Mouse (Mus musculus): ENCODE data around the gene Itpk1. TPM values are rescaled to one million over a fixed set of nuclear protein-coding genes. Genes with fewer than 3 reads are reported as not detected.

Gene Itpk1
- polyA plus RNA-seq, 1 experiment from 2014 or later: 5.8 TPM

- ATAC-seq (replicated peaks; ENCODE audit: low FRiP score) (peak; percentile 81), DNase-seq (ENCODE audit: low spot score) (no peak)
- Histone ChIP-seq H3K36me3 (ENCODE audit: control insufficient read depth, insufficient read depth, low read length) (no peaks in the 10 kb centered on the region), H3K4me1 (replicated peaks; ENCODE audit: control insufficient read depth, insufficient read depth, low read length) (no peaks in the 10 kb centered on the region), H3K27ac (ENCODE audit: low read depth, low read length) (no peak overlapping the region), H3K9me3 (ENCODE audit: control insufficient read depth, low read length) (no peaks in the 10 kb centered on the region), H3K9ac (ENCODE audit: low read depth, low read length) (no peak overlapping the region), H3K4me2 (0 out of 2 replicates have a peak overlapping the region, but pooled peaks have one; percentile 18), H3K4me3 (ENCODE audit: low read depth, low read length) (no peak overlapping the region), H3K27me3 (replicated peaks; ENCODE audit: control insufficient read depth, insufficient read depth, low read length) (peaks cover 27% of the 10 kb centered on the region)
- 67% methylated on average over 3 of the region's 3 CpGs for WGBS
These were observed 153.5 kb downstream of the Itpk1 start for GRCm38 (mm10) chr12:102551186-102551585.

DNA sequence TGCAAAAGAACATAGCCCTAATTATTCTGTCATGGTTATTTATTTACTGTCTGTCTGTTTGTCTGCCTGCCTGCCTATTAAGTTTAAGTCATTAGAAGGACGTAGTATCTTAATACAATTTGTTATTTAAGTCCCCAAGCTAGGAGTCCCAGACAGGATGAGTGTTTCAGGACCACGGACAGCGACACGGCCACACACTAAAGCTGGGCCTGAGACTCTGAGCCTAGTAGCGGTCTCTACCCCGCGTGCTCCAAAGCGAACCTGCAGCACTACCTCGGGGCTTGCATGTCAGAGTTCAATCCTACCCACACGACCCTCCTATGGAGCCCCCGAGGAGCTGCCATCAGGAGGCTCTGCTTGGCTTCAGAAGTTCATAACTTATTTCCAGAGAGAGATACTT is 154.2 kb downstream of the Itpk1 start:
- Histone ChIP-seq H3K4me2 (0 out of 2 replicates have a peak overlapping the region, but pooled peaks have one; percentile 18), H3K9me3 (ENCODE audit: control insufficient read depth, low read length) (no peaks in the 10 kb centered on the region), H3K36me3 (ENCODE audit: control insufficient read depth, insufficient read depth, low read length) (no peaks in the 10 kb centered on the region), H3K27me3 (replicated peaks; ENCODE audit: control insufficient read depth, insufficient read depth, low read length) (peaks cover 24% of the 10 kb centered on the region), H3K4me1 (replicated peaks; ENCODE audit: control insufficient read depth, insufficient read depth, low read length) (no peaks in the 10 kb centered on the region), H3K27ac (ENCODE audit: low read depth, low read length) (no peak overlapping the region), H3K9ac (ENCODE audit: low read depth, low read length) (no peak overlapping the region), H3K4me3 (ENCODE audit: low read depth, low read length) (no peak overlapping the region)
- ATAC-seq (replicated peaks; ENCODE audit: low FRiP score) (peak; percentile 53; the same call in 1 of the 2 replicates), DNase-seq (ENCODE audit: low spot score) (peak; percentile 81)
- 6% methylated on average over 11 of the region's 11 CpGs for WGBS

- WGBS: 72% methylated on average over 6 of the region's 6 CpGs
- Histone ChIP-seq H3K9me3 (ENCODE audit: control insufficient read depth, low read length) (no peaks in the 10 kb centered on the region), H3K27me3 (replicated peaks; ENCODE audit: control insufficient read depth, insufficient read depth, low read length) (no peaks in the 10 kb centered on the region), H3K4me2 (no peak overlapping the region), H3K9ac (ENCODE audit: low read depth, low read length) (no peak overlapping the region), H3K4me3 (ENCODE audit: low read depth, low read length) (no peak overlapping the region), H3K36me3 (ENCODE audit: control insufficient read depth, insufficient read depth, low read length) (no peaks in the 10 kb centered on the region), H3K4me1 (replicated peaks; ENCODE audit: control insufficient read depth, insufficient read depth, low read length) (no peaks in the 10 kb centered on the region), H3K27ac (ENCODE audit: low read depth, low read length) (no peak overlapping the region)
- DNase-seq (ENCODE audit: low spot score): no peak
- ATAC-seq (replicated peaks; ENCODE audit: low FRiP score): no peak
These were observed 159.6 kb downstream of the Itpk1 start for GRCm38 (mm10) chr12:102545122-102545521.

DNA sequence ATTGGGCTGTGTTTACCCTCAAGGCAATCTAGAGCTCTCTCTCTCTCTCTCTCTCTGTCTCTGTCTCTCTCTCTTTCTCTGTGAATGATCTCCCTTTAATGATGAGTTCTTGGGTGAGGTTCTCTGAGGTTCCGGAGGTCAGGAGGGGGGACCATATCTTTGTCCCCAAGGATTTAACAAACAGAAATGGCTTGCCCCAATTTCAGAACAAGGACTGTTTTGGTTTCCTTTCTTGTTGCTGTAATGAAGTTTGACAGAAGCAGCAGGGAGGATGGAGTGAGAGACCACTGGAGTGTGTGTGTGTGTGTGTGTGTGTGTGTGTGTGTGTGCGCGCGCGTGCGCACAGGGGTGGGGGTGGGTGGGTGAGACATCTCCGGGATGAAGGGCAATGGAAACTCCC is 163.6 kb downstream of the Itpk1 start:
- H3K27me3 ChIP-seq (replicated peaks; ENCODE audit: control insufficient read depth, insufficient read depth, low read length): no peaks in the 10 kb centered on the region
- no peak overlapping the region for H3K27ac ChIP-seq (ENCODE audit: low read depth, low read length)
- WGBS: 88% methylated on average over 7 of the region's 7 CpGs
- no peaks in the 10 kb centered on the region for H3K9me3 ChIP-seq (ENCODE audit: control insufficient read depth, low read length)
- no peak overlapping the region for H3K4me3 ChIP-seq (ENCODE audit: low read depth, low read length)
- ATAC-seq (replicated peaks; ENCODE audit: low FRiP score) (no peak), DNase-seq (ENCODE audit: low spot score) (no peak)
- no peaks in the 10 kb centered on the region for H3K4me1 ChIP-seq (replicated peaks; ENCODE audit: control insufficient read depth, insufficient read depth, low read length)
- no peak overlapping the region for H3K9ac ChIP-seq (ENCODE audit: low read depth, low read length)
- no peaks in the 10 kb centered on the region for H3K36me3 ChIP-seq (ENCODE audit: control insufficient read depth, insufficient read depth, low read length)
- no peak overlapping the region for H3K4me2 ChIP-seq

DNA sequence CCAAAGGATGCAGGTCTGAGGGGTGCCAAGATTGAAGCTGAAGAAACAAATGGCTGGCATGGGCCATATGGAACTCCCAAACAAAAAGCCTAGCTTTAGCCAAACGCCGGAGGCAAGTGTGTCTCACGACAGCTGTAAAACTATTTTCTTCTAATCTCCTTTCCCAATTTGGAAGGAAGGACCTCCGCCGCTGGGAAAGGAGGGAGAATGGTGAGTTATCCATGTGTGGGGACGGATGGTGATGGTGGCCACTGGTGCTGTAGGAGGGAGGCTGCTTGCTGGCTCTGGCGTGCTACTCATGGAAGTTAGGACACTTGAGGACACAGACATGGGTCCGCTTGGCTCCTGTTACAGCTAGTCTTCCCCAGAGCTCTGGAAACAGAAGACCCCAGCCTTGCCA is 164.5 kb downstream of the Itpk1 start:
- ATAC-seq (replicated peaks; ENCODE audit: low FRiP score): no peak

DNA sequence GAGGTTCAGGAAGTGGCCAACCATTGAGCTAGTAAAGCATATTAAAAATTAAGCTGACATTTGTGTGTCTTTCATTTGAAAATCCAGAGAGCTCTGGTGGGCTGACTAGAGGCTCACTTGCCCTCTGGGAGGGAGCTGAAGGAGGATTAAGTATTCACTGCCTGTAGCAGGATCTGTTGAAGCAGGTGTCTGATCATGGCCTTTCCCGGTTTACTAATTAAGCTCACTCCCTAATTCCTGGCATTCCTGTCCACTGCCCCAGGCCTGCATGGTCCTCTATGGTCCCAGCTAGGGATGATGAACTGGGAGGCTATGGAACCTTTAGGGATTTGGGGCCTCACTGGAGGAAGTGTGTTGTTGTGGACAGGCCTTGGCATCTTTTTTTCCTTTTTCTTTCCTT is 168.9 kb downstream of the Itpk1 start:
- DNase-seq (ENCODE audit: low spot score): no peak
- H3K9me3 ChIP-seq (ENCODE audit: control insufficient read depth, low read length): no peaks in the 10 kb centered on the region
- no peaks in the 10 kb centered on the region for H3K36me3 ChIP-seq (ENCODE audit: control insufficient read depth, insufficient read depth, low read length)
- H3K4me1 ChIP-seq (replicated peaks; ENCODE audit: control insufficient read depth, insufficient read depth, low read length): no peaks in the 10 kb centered on the region
- H3K9ac ChIP-seq (ENCODE audit: low read depth, low read length): no peak overlapping the region
- no peak overlapping the region for H3K27ac ChIP-seq (ENCODE audit: low read depth, low read length)
- no peak overlapping the region for H3K4me2 ChIP-seq
- WGBS: 45% methylated on average over 1 of the region's 1 CpGs
- H3K4me3 ChIP-seq (ENCODE audit: low read depth, low read length): no peak overlapping the region
- no peak for ATAC-seq (replicated peaks; ENCODE audit: low FRiP score)
- H3K27me3 ChIP-seq (replicated peaks; ENCODE audit: control insufficient read depth, insufficient read depth, low read length): no peaks in the 10 kb centered on the region

More for the DNA sequence above, 164.5 kb downstream of the Itpk1 start:
- Histone ChIP-seq H3K4me1 (replicated peaks; ENCODE audit: control insufficient read depth, insufficient read depth, low read length) (no peaks in the 10 kb centered on the region), H3K9ac (ENCODE audit: low read depth, low read length) (no peak overlapping the region), H3K4me2 (no peak overlapping the region), H3K9me3 (ENCODE audit: control insufficient read depth, low read length) (no peaks in the 10 kb centered on the region), H3K27me3 (replicated peaks; ENCODE audit: control insufficient read depth, insufficient read depth, low read length) (no peaks in the 10 kb centered on the region), H3K4me3 (ENCODE audit: low read depth, low read length) (no peak overlapping the region), H3K36me3 (ENCODE audit: control insufficient read depth, insufficient read depth, low read length) (no peaks in the 10 kb centered on the region), H3K27ac (ENCODE audit: low read depth, low read length) (no peak overlapping the region)
- WGBS: 66% methylated on average over 8 of the region's 8 CpGs
- no peak for DNase-seq (ENCODE audit: low spot score)

DNA sequence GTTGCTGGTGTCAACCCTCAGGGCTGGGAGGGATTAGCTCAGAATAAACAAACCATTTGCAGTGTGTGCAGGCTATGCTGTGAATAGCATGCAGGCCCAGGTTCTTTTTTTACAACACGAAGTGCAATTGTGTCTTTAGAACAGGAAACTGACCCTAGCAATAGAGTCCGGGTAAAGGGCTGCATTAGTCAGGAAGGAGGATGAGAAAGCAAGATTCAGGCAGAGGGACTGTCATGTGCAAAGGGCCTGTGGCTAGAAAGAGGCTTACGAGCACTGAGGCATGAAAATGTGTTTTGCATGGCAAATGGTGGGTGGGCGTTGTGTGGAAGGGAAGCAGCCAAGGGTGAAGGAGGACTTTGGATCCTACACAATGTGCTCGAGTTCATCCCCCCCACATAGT is 176.7 kb downstream of the Itpk1 start:
- ATAC-seq (replicated peaks; ENCODE audit: low FRiP score) (no peak), DNase-seq (ENCODE audit: low spot score) (no peak)
- Histone ChIP-seq H3K4me3 (ENCODE audit: low read depth, low read length) (no peak overlapping the region), H3K4me1 (replicated peaks; ENCODE audit: control insufficient read depth, insufficient read depth, low read length) (no peaks in the 10 kb centered on the region), H3K9ac (ENCODE audit: low read depth, low read length) (no peak overlapping the region), H3K27me3 (replicated peaks; ENCODE audit: control insufficient read depth, insufficient read depth, low read length) (no peaks in the 10 kb centered on the region), H3K9me3 (ENCODE audit: control insufficient read depth, low read length) (no peaks in the 10 kb centered on the region), H3K4me2 (no peak overlapping the region), H3K36me3 (ENCODE audit: control insufficient read depth, insufficient read depth, low read length) (no peaks in the 10 kb centered on the region), H3K27ac (ENCODE audit: low read depth, low read length) (no peak overlapping the region)
- 68% methylated on average over 5 of the region's 5 CpGs for WGBS

GRCm38 (mm10) chr12:102524760-102525159 is 180.0 kb downstream of the Itpk1 start:
- H3K36me3 ChIP-seq (ENCODE audit: control insufficient read depth, insufficient read depth, low read length): no peaks in the 10 kb centered on the region
- no peaks in the 10 kb centered on the region for H3K9me3 ChIP-seq (ENCODE audit: control insufficient read depth, low read length)
- no peak for ATAC-seq (replicated peaks; ENCODE audit: low FRiP score)
- H3K27ac ChIP-seq (ENCODE audit: low read depth, low read length): no peak overlapping the region
- H3K27me3 ChIP-seq (replicated peaks; ENCODE audit: control insufficient read depth, insufficient read depth, low read length): no peaks in the 10 kb centered on the region
- H3K4me3 ChIP-seq (ENCODE audit: low read depth, low read length): no peak overlapping the region
- H3K4me2 ChIP-seq: no peak overlapping the region
- WGBS: 14% methylated on average over 6 of the region's 6 CpGs
- H3K4me1 ChIP-seq (replicated peaks; ENCODE audit: control insufficient read depth, insufficient read depth, low read length): no peaks in the 10 kb centered on the region
- no peak overlapping the region for H3K9ac ChIP-seq (ENCODE audit: low read depth, low read length)
- no peak for DNase-seq (ENCODE audit: low spot score)

- no peak for ATAC-seq (replicated peaks; ENCODE audit: low FRiP score)
- no peak for DNase-seq (ENCODE audit: low spot score)
- Histone ChIP-seq H3K9me3 (ENCODE audit: control insufficient read depth, low read length) (no peaks in the 10 kb centered on the region), H3K27ac (ENCODE audit: low read depth, low read length) (no peak overlapping the region), H3K4me2 (no peak overlapping the region), H3K4me1 (replicated peaks; ENCODE audit: control insufficient read depth, insufficient read depth, low read length) (no peaks in the 10 kb centered on the region), H3K4me3 (ENCODE audit: low read depth, low read length) (no peak overlapping the region), H3K27me3 (replicated peaks; ENCODE audit: control insufficient read depth, insufficient read depth, low read length) (no peaks in the 10 kb centered on the region), H3K36me3 (ENCODE audit: control insufficient read depth, insufficient read depth, low read length) (no peaks in the 10 kb centered on the region), H3K9ac (ENCODE audit: low read depth, low read length) (no peak overlapping the region)
- 39% methylated on average over 3 of the region's 3 CpGs for WGBS
These were observed 180.5 kb downstream of the Itpk1 start for GRCm38 (mm10) chr12:102524216-102524615.

All from liver, embryonic 11.5 days (tissue).